Mouse (Mus musculus) erythroblast, embryonic 14.5 days (primary cell): ENCODE data around the gene Qsox1. TPM values are rescaled to one million over a fixed set of nuclear protein-coding genes. Genes with fewer than 3 reads are reported as not detected.

Experiments used
- H3K27me3 ChIP-seq: 2 replicates; pipeline ENCODE4 v1.6.1; 2012; ENCODE audit warnings: inconsistent platforms; ENCODE audit not compliant: control insufficient read depth
- H3K36me3 ChIP-seq: 2 replicates; pipeline ENCODE4 v1.6.1; 2012; ENCODE audit warnings: mild to moderate bottlenecking, inconsistent platforms; ENCODE audit not compliant: control insufficient read depth
- H3K4me1 ChIP-seq: 2 replicates; pipeline ENCODE4 v1.6.1; 2012; ENCODE audit warnings: inconsistent platforms; ENCODE audit not compliant: control insufficient read depth
- H3K4me3 ChIP-seq: replicated peaks from 2 replicates; pipeline ENCODE3; 2012; ENCODE audit warnings: moderate library complexity, mild to moderate bottlenecking, inconsistent platforms
- H3K9me3 ChIP-seq: 2 replicates; pipeline ENCODE4 v1.6.1; 2012; ENCODE audit warnings: low read length, inconsistent platforms, mixed read lengths; ENCODE audit not compliant: control insufficient read depth
- GATA1 ChIP-seq: IDR thresholded peaks from 2 replicates; pipeline ENCODE4 v1.6.1; 2012; ENCODE audit warnings: low read length, inconsistent platforms, mixed read lengths
- TAL1 ChIP-seq: IDR thresholded peaks from 3 replicates; pipeline ENCODE4 v1.6.1; 2012; ENCODE audit warnings: low read length, inconsistent platforms, mixed read lengths
- polyA plus RNA-seq: library from polyadenylated mRNA; stranded (reverse); fragments of >175 nt; gene quantifications from 2 replicates; pipeline ENCODE4 v1.2.3, GENCODE M21; 2012

Gene Qsox1
- polyA plus RNA-seq, 1 experiment, result 0.60 TPM

- Histone ChIP-seq H3K36me3 (peaks cover 95% of the 10 kb centered on the region), H3K4me1 (no peaks in the 10 kb centered on the region; the same call in 1 of the 2 replicates), H3K4me3 (no peak overlapping the region), H3K27me3 (no peaks in the 10 kb centered on the region), H3K9me3 (peaks cover 6% of the 10 kb centered on the region)
- TF ChIP-seq GATA1, result no peak
- no peak for TF ChIP-seq TAL1
These were observed 22.3 kb downstream of the Qsox1 start for GRCm38 (mm10) chr1:155790111-155790974.

DNA sequence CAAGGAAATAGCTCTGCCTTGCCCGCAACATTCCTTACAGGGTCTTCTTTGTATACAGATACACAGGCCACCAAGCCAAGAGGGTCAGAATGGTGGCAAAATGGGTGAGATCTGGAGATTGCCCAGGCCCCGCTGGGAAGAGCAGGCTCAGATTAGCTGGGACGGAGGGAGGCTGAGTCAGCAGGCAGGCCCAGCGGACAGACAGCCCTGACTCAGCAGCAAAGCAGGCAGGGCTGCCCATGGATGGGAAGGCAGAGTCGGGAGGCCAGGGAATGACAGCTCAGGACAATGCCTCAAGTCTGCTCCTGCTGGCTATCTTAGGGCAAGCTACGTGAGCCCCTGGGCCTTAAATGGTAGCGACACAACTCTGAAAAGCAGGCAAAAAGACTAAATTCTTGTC, 26.8 kb downstream of the Qsox1 start:
- H3K27me3 ChIP-seq, result no peaks in the 10 kb centered on the region
- peaks cover 5% of the 10 kb centered on the region for H3K4me1 ChIP-seq
- no peak for TF ChIP-seq TAL1
- TF ChIP-seq GATA1, result no peak
- H3K4me3 ChIP-seq, result no peak overlapping the region
- H3K9me3 ChIP-seq, result peaks cover 6% of the 10 kb centered on the region
- peaks cover 93% of the 10 kb centered on the region for H3K36me3 ChIP-seq

- peaks cover 91% of the 10 kb centered on the region for H3K36me3 ChIP-seq
- H3K4me3 ChIP-seq, result no peak overlapping the region
- TF ChIP-seq GATA1 (no peak), TAL1 (no peak)
- peaks cover 5% of the 10 kb centered on the region for H3K4me1 ChIP-seq
- H3K9me3 ChIP-seq, result peaks cover 6% of the 10 kb centered on the region
- H3K27me3 ChIP-seq, result no peaks in the 10 kb centered on the region
These were observed 28.1 kb downstream of the Qsox1 start for GRCm38 (mm10) chr1:155784343-155785205.

GRCm38 (mm10) chr1:155782382-155782781, 30.3 kb downstream of the Qsox1 start:
- Histone ChIP-seq H3K36me3 (peaks cover 88% of the 10 kb centered on the region), H3K27me3 (no peaks in the 10 kb centered on the region), H3K4me3 (no peak overlapping the region), H3K4me1 (peaks cover 5% of the 10 kb centered on the region), H3K9me3 (no peaks in the 10 kb centered on the region)
- no peak for TF ChIP-seq TAL1
- TF ChIP-seq GATA1, result no peak

DNA sequence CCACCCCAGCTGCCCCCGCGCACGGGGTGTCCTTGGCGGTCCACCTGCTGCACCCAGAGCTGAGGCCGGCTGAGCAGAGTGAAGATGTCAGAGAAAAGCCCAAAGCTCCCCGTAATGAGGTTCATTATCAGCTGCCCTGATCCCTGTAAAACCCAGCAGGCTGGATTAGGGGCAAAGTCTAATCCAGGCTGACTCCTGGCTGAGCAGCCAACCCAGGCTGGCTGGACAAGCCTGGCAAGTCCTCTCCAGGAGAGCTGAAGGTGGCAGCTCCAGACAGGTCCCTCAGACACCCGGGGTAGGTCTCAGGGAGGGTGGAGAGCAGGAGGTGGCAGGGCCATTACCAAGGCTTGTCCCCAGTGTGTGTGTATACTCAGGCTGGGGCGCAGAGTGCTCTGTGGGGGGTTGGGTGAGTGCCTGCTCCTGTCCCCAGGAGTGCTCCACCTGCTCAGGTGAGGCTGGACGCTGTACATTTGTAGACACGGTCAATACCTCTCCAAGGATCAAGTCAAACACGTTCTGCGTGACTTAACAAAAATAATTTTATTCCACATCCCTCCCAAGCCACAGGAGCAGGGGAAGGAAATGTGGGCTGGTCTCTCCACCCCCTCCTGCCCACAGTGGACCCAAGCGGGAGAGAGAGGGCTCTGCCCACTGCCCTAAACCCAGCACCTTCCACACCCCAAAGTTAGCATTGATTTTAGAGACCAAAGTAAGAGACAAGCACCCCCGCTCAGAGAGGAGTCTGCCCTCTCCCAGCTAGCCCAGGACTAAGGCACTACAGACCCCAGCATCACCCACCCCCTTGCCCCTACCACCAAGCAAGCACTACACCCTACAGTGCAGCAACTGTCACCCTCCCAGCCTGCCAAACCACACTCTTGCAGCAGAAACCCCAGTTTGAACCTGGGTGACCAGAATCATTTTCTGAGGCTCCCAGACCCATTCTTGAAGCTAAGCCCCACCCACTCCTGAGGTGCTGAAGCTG, 34.8 kb downstream of the Qsox1 start:
- TF ChIP-seq TAL1, result no peak
- TF ChIP-seq GATA1, result no peak
- H3K27me3 ChIP-seq, result no peaks in the 10 kb centered on the region
- H3K36me3 ChIP-seq, result peaks cover 50% of the 10 kb centered on the region
- H3K4me1 ChIP-seq, result no peaks in the 10 kb centered on the region
- no peak overlapping the region for H3K4me3 ChIP-seq
- H3K9me3 ChIP-seq, result no peaks in the 10 kb centered on the region

DNA sequence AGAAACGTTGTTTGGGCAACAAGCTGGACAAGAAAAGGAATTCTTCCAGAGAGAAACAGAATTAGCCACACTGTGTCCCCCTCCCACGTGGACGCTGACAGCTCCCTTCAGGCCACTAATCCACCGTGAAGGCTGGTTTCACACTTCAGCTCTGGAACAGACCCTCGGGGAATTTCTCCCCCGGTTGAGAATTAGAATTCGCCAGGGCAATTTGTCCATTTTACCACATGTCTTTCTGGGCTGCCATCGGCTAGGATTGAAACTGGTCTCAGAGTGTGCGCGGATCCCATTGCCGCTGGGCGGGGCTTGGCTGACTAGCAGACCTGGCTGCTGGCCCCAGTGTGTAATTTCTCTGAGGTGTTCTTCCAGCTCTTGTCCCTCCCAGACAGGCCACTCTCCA, 53.5 kb downstream of the Qsox1 start:
- TF ChIP-seq GATA1, result no peak
- TF ChIP-seq TAL1, result no peak
- no peaks in the 10 kb centered on the region for H3K27me3 ChIP-seq
- no peaks in the 10 kb centered on the region for H3K9me3 ChIP-seq
- no peaks in the 10 kb centered on the region for H3K4me1 ChIP-seq
- no peaks in the 10 kb centered on the region for H3K36me3 ChIP-seq
- no peak overlapping the region for H3K4me3 ChIP-seq

DNA sequence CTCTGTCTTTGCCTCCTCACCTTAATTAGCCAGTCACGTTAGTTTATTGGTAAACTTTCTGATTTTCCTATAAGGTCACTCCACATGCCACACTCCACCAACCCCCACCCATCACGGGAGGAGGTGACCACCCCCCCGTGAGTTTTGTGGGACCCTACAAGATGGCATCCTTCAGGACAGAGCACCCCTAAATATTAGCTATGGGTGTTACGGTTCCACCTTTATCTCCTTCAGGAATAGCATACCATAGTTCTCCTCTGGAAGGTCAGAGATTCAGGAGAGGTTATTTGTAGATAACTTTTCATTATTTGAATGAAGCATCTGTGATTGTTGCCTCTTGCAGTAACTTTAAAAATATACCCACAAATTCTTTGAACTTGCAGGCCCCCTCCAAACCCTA, 54.0 kb downstream of the Qsox1 start:
- H3K27me3 ChIP-seq, result peaks cover under 1% of the 10 kb centered on the region
- no peaks in the 10 kb centered on the region for H3K9me3 ChIP-seq
- no peak for TF ChIP-seq TAL1
- no peak for TF ChIP-seq GATA1
- no peaks in the 10 kb centered on the region for H3K36me3 ChIP-seq
- H3K4me1 ChIP-seq, result no peaks in the 10 kb centered on the region
- H3K4me3 ChIP-seq, result no peak overlapping the region

DNA sequence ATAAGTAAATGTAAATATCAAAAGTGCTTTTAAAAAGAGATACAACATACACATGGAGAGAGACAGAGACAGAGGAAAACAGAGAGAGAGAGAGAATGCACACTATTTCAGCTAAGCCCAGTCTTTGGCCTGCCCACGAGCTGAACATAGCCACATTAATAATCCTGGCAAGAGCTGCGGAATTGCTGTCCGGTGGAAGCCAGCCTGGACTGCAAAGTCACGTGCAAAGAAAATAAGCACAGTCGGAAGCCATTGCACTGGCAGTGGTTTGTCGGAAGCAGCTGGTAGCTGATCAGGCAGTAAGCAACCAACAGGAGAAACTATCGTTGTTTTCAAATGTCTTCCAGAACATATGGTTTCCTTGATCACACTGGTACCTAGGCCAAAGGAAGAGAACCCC, 55.1 kb downstream of the Qsox1 start:
- Histone ChIP-seq H3K4me3 (no peak overlapping the region), H3K9me3 (no peaks in the 10 kb centered on the region), H3K4me1 (no peaks in the 10 kb centered on the region), H3K27me3 (peaks cover 10% of the 10 kb centered on the region), H3K36me3 (no peaks in the 10 kb centered on the region)
- TF ChIP-seq TAL1 (no peak), GATA1 (no peak)
